Mouse (Mus musculus): ENCODE data around the gene Klhl33. TPM values are rescaled to one million over a fixed set of nuclear protein-coding genes. Genes with fewer than 3 reads are reported as not detected.
A peak's percentile ranks its signal among the peaks of the same experiment; 100 is the strongest.

The Klhl33 gene
- polyA plus RNA-seq, 1 experiment, result 0.26 TPM

DNA sequence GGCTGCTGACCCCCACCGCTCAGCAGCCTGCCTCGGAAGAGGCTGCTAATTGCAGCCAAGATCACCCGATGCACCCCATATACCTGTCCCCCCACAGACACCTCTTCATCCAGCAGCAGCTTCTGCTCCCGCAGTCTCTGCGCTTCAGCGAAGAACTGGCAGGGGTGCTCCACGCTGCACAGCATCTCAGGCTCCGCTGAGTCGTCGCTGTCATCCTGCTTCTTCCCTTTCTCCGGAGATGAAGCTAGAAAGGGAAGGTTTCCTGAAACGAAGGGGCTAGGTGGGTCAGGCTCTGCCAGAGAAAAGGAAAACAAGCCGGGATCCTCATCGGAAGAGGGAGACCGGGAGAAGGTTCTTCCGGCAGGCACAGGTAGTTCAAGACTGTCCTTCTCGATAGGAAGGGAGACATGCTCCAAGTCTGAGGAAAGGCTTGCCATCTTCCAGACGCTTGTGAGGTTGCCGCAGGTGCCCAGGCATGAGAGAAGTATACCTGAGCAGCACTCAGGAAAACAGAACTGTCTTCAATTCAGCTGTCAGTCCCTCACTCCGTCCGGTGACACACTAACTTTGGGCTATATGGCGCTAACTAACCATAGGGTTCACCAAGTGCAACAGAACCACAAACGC is 447 bp downstream of the Klhl33 start:
- Histone ChIP-seq H3K27me3 (ENCODE audit: control insufficient read depth, insufficient read depth, insufficient read length) (no peaks in the 10 kb centered on the region), H3K36me3 (ENCODE audit: control insufficient read depth, insufficient read depth) (no peaks in the 10 kb centered on the region), H3K4me3 (ENCODE audit: insufficient read depth, poor library complexity, severe bottlenecking) (no peak overlapping the region), H3K79me3 (ENCODE audit: low read depth) (no peaks in the 10 kb centered on the region), H3K79me2 (ENCODE audit: control insufficient read depth, insufficient read depth) (no peaks in the 10 kb centered on the region), H3ac (ENCODE audit: control insufficient read depth, insufficient read length, low read depth) (peak overlapping the region; percentile 65)
- TF ChIP-seq CTCF (IDR thresholded peaks at IDR 0.05; ENCODE audit: control insufficient read depth, insufficient read depth, insufficient read length), result no peak
- no peak for TF ChIP-seq MAX (IDR thresholded peaks at IDR 0.05)
- no peak for TF ChIP-seq MYOD1 (IDR thresholded peaks at IDR 0.05; ENCODE audit: control insufficient read depth, insufficient read length, low read depth)

DNA sequence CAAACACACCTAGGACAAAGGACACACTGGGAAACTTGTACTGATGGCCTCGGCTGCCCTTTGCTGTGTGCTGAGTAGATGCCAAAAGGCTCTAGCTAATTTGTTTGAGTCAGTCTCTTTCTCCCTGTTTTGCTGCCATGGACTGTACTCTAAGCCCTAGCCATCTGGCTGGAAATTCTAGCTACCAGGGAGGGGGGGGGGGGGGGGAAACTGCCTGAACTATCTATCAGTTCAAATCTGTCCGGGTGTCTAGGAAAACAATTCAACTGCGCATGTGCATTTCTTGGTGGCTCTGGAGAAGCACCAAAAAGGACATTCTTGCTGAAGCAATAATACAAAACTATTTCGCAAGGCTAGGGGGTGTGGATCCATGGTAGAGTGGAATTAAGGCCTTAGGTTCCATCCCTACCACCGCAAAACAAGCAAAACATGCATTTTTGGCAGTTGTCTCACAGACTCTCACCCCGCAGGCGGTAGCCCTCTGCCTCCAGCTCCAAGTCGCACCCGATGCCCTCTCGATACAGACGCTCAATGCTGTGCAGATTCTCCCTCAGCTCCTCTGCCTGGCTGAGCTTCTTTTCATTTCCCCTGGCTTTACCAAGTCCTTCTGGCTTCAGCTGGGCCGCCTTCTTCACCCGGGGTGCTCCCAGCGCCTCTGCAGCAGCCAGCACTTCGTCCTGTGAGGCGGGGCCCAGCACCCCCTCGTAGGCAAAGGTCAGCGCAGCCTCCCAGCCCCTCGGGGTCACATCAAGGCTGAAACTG is 1.1 kb downstream of the Klhl33 start:
- Histone ChIP-seq H3K27me3 (ENCODE audit: control insufficient read depth, insufficient read depth, insufficient read length) (no peaks in the 10 kb centered on the region), H3K36me3 (ENCODE audit: control insufficient read depth, insufficient read depth) (no peaks in the 10 kb centered on the region), H3ac (ENCODE audit: control insufficient read depth, insufficient read length, low read depth) (peak overlapping the region; percentile 65), H3K79me3 (ENCODE audit: low read depth) (no peaks in the 10 kb centered on the region), H3K4me3 (ENCODE audit: insufficient read depth, poor library complexity, severe bottlenecking) (no peak overlapping the region), H3K79me2 (ENCODE audit: control insufficient read depth, insufficient read depth) (no peaks in the 10 kb centered on the region)
- TF ChIP-seq USF1 (IDR thresholded peaks at IDR 0.05; ENCODE audit: low read depth) (no peak), MAX (IDR thresholded peaks at IDR 0.05) (peak; percentile 13), CEBPB (IDR thresholded peaks at IDR 0.05; ENCODE audit: low read depth) (peak; percentile 100)

GRCm38 (mm10) chr14:50895407-50895806 is 1.9 kb downstream of the Klhl33 start:
- H3K4me3 ChIP-seq (ENCODE audit: insufficient read depth, poor library complexity, severe bottlenecking), result no peak overlapping the region
- H3K27me3 ChIP-seq (ENCODE audit: control insufficient read depth, insufficient read depth, insufficient read length), result no peaks in the 10 kb centered on the region
- no peaks in the 10 kb centered on the region for H3K79me3 ChIP-seq (ENCODE audit: low read depth)
- no peaks in the 10 kb centered on the region for H3K36me3 ChIP-seq (ENCODE audit: control insufficient read depth, insufficient read depth)
- TF ChIP-seq MYOD1 (IDR thresholded peaks at IDR 0.05; ENCODE audit: control insufficient read depth, insufficient read length, low read depth), result no peak
- no peak for TF ChIP-seq USF1 (IDR thresholded peaks at IDR 0.05; ENCODE audit: low read depth)
- TF ChIP-seq FOSL1 (IDR thresholded peaks at IDR 0.05; ENCODE audit: insufficient read depth, low read length, poor library complexity, severe bottlenecking), result no peak
- no peak for TF ChIP-seq MAX (IDR thresholded peaks at IDR 0.05)
- no peak for TF ChIP-seq CEBPB (IDR thresholded peaks at IDR 0.05; ENCODE audit: low read depth)
- no peak for TF ChIP-seq MYOG (IDR thresholded peaks at IDR 0.05; ENCODE audit: control insufficient read depth, extremely low read depth, insufficient read length)
- no peak for TF ChIP-seq CTCF (IDR thresholded peaks at IDR 0.05; ENCODE audit: control insufficient read depth, insufficient read depth, insufficient read length)
- H3K79me2 ChIP-seq (ENCODE audit: control insufficient read depth, insufficient read depth), result no peaks in the 10 kb centered on the region
- H3ac ChIP-seq (ENCODE audit: control insufficient read depth, insufficient read length, low read depth), result no peak overlapping the region

GRCm38 (mm10) chr14:50892541-50893459 is 4.5 kb downstream of the Klhl33 start:
- H3K4me3 ChIP-seq (ENCODE audit: insufficient read depth, poor library complexity, severe bottlenecking), result no peak overlapping the region
- no peaks in the 10 kb centered on the region for H3K36me3 ChIP-seq (ENCODE audit: control insufficient read depth, insufficient read depth)
- H3K79me2 ChIP-seq (ENCODE audit: control insufficient read depth, insufficient read depth), result no peaks in the 10 kb centered on the region
- H3ac ChIP-seq (ENCODE audit: control insufficient read depth, insufficient read length, low read depth), result no peak overlapping the region
- no peaks in the 10 kb centered on the region for H3K79me3 ChIP-seq (ENCODE audit: low read depth)
- H3K27me3 ChIP-seq (ENCODE audit: control insufficient read depth, insufficient read depth, insufficient read length), result no peaks in the 10 kb centered on the region
- TF ChIP-seq CEBPB (IDR thresholded peaks at IDR 0.05; ENCODE audit: low read depth), result no peak
- TF ChIP-seq FOSL1 (IDR thresholded peaks at IDR 0.05; ENCODE audit: insufficient read depth, low read length, poor library complexity, severe bottlenecking), result no peak
- no peak for TF ChIP-seq MAX (IDR thresholded peaks at IDR 0.05)
- no peak for TF ChIP-seq CTCF (IDR thresholded peaks at IDR 0.05; ENCODE audit: control insufficient read depth, insufficient read depth, insufficient read length)
- no peak for TF ChIP-seq MYOD1 (IDR thresholded peaks at IDR 0.05; ENCODE audit: control insufficient read depth, insufficient read length, low read depth)
- TF ChIP-seq USF1 (IDR thresholded peaks at IDR 0.05; ENCODE audit: low read depth), result no peak
- TF ChIP-seq MYOG (IDR thresholded peaks at IDR 0.05; ENCODE audit: control insufficient read depth, extremely low read depth, insufficient read length), result no peak

DNA sequence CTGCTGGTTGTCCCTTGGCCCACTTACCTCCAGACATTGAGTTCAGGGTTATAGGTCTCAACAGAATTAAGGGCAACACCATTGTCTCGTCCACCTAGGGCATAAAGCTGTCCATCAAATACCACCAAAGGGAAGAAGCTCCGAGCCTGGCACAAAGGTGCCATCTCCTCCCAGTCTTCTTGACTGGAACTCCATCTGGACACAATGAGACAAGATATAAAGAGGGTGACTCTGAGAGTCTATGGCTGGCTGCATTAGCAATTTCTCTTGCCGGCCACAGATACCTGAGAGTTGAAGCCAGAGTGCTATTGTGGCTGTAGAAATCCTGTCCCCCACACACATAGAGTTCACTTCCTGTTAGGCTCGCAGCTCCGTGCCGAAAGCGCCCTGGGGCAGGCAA is 5.2 kb downstream of the Klhl33 start:
- Histone ChIP-seq H3K4me3 (ENCODE audit: insufficient read depth, poor library complexity, severe bottlenecking) (no peak overlapping the region), H3K36me3 (ENCODE audit: control insufficient read depth, insufficient read depth) (no peaks in the 10 kb centered on the region), H3ac (ENCODE audit: control insufficient read depth, insufficient read length, low read depth) (no peak overlapping the region), H3K79me2 (ENCODE audit: control insufficient read depth, insufficient read depth) (no peaks in the 10 kb centered on the region), H3K79me3 (ENCODE audit: low read depth) (no peaks in the 10 kb centered on the region), H3K27me3 (ENCODE audit: control insufficient read depth, insufficient read depth, insufficient read length) (no peaks in the 10 kb centered on the region)
- TF ChIP-seq MYOG (IDR thresholded peaks at IDR 0.05; ENCODE audit: control insufficient read depth, extremely low read depth, insufficient read length) (no peak), MYOD1 (IDR thresholded peaks at IDR 0.05; ENCODE audit: control insufficient read depth, insufficient read length, low read depth) (no peak), CEBPB (IDR thresholded peaks at IDR 0.05; ENCODE audit: low read depth) (no peak), FOSL1 (IDR thresholded peaks at IDR 0.05; ENCODE audit: insufficient read depth, low read length, poor library complexity, severe bottlenecking) (no peak), MAX (IDR thresholded peaks at IDR 0.05) (no peak), CTCF (IDR thresholded peaks at IDR 0.05; ENCODE audit: control insufficient read depth, insufficient read depth, insufficient read length) (no peak), USF1 (IDR thresholded peaks at IDR 0.05; ENCODE audit: low read depth) (no peak)
